Mouse (Mus musculus) olfactory bulb, adult 2 months (tissue): ENCODE data around the gene Nagpa. TPM values are rescaled to one million over a fixed set of nuclear protein-coding genes. Genes with fewer than 3 reads are reported as not detected.

Experiments used
- H3K27ac ChIP-seq: fragments of 200-500 bp; 2 replicates; pipeline ENCODE4 v1.5.1; 2012; ENCODE audit warnings: low read depth, low read length; ENCODE audit not compliant: insufficient read depth
- H3K4me1 ChIP-seq: fragments of 200-500 bp; 2 replicates; pipeline ENCODE4 v1.6.1; 2012; ENCODE audit warnings: low read length; ENCODE audit not compliant: control insufficient read depth, insufficient read depth
- H3K4me3 ChIP-seq: fragments of 200-500 bp; 2 replicates; pipeline ENCODE4 v1.5.1; 2012; ENCODE audit warnings: mild to moderate bottlenecking, low read depth, low read length, moderate library complexity; ENCODE audit not compliant: insufficient read depth
- CTCF ChIP-seq: fragments of 200-500 bp; IDR thresholded peaks from 2 replicates; pipeline ENCODE4 v1.5.1; 2012; ENCODE audit warnings: low read depth, mild to moderate bottlenecking, low read length, moderate library complexity; ENCODE audit not compliant: insufficient read depth
- POLR2A ChIP-seq: fragments of 200-500 bp; IDR thresholded peaks from 2 replicates; pipeline ENCODE4 v1.6.1; 2012; ENCODE audit warnings: mild to moderate bottlenecking, low read depth, low read length, moderate library complexity; ENCODE audit not compliant: insufficient read depth
- WGBS: fragments of 180-500 bp; shearing (Covaris S2); methylation state at CpG from one replicate; pipeline ENCODE4 v1.1.7; 2018; 5-methylcytosine and 5-hydroxymethylcytosine counted together
- polyA plus RNA-seq: library from polyadenylated mRNA; stranded (reverse); fragments of >200 nt; gene quantifications from 2 replicates; pipeline ENCODE4 v1.2.4, GENCODE M21; 2012; ENCODE audit warnings: low replicate concordance; ENCODE audit not compliant: missing spikeins, insufficient read depth, insufficient read length

Gene Nagpa
- polyA plus RNA-seq, 1 experiment = not detected

DNA sequence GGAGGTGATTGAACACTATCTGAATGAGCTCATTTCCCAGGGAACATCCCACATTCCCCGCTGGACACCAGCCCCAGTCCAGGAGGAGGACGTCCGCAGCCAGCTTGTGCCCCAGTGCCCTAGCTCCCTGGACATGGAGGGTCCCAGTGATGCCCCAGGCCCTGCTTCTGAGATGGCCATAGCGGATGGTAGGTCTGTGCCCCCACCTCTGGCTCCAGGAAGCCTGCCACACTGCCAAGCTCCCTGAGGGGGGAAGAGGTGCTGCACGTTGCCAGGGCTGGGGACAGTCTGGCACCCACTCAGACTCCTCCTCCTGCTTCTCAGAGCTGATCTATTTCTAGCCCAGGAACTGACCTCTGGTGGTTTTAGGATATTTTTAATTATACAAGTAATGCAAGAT is 35.0 kb downstream of the Nagpa start:
- TF ChIP-seq POLR2A (no peak), CTCF (no peak)
- H3K4me1 ChIP-seq = peaks cover 4% of the 10 kb centered on the region
- WGBS = 77% methylated on average over 5 of the region's 5 CpGs

DNA sequence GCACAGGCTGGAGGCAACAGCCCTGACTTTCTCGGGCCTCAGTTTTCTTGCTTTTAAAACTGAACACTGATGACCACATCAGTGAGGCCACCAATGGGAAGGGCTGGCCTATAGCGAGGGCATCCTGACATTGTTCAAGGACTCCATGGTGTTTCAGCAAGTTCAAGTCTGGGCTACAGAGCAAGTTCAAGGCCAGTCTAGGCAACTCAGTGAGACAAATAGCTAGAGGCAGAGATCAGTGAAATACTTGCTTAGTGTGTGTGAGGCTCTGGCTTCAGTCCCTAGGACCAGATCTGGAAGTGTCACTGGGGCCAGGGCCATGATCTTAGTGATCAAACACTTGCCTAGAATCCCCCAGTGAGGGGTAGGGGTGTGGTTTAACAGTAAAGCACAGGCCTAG is 35.8 kb downstream of the Nagpa start:
- WGBS = 94% methylated on average over 2 of the region's 2 CpGs
- Histone ChIP-seq H3K27ac (no peak overlapping the region), H3K4me3 (no peak overlapping the region), H3K4me1 (peaks cover 4% of the 10 kb centered on the region)
- TF ChIP-seq CTCF (no peak), POLR2A (no peak)

More for the DNA sequence above, 35.0 kb downstream of the Nagpa start:
- Histone ChIP-seq H3K27ac (no peak overlapping the region), H3K4me3 (no peak overlapping the region)

DNA sequence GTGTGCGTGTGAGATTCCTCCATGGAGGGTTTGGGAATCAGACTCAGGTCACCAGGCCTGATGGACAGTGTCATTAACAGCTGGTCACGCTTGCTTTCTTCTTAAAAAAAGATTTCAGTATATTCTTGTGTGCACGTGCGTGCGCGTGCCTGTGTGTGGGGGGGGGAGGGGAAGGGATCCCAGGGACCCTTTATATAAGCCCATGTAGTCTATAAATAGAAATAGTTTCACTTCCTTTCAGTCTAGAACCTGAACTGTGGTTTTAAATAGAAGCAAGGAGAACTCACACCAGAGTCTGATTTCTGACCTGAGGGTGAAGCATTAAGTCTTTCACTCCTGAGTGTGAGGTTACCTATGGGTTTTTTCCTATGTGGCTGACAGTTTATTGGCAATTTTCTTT is 39.5 kb downstream of the Nagpa start:
- 76% methylated on average over 6 of the region's 6 CpGs for WGBS
- peaks cover under 1% of the 10 kb centered on the region; the same call in 1 of the 2 replicates for H3K4me1 ChIP-seq
- H3K4me3 ChIP-seq = no peak overlapping the region
- TF ChIP-seq CTCF (no peak), POLR2A (no peak)
- no peak overlapping the region for H3K27ac ChIP-seq

DNA sequence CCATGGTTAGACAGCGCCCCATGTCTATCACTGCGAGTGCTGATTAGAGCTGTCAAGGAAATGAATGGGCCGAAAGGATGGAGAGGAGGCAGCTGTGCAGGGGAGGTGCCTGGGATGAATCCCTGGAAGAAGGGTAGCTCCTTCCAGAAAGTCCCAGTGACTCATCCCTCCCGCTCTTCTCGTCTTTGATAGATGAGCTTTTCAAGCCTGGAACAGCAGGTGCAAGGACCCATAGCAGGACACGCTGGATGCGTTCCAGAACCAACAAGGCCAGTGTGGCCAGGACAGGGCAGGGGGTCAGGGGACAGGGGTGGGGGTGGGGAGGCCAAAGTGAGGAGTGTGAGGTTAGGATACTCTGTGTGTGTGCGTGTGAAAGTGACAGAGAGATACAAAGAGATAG is 44.6 kb downstream of the Nagpa start:
- H3K4me3 ChIP-seq = no peak overlapping the region
- WGBS = 49% methylated on average over 8 of the region's 8 CpGs
- no peak for TF ChIP-seq POLR2A
- no peak for TF ChIP-seq CTCF
- H3K4me1 ChIP-seq = peaks cover 6% of the 10 kb centered on the region
- H3K27ac ChIP-seq = no peak overlapping the region

DNA sequence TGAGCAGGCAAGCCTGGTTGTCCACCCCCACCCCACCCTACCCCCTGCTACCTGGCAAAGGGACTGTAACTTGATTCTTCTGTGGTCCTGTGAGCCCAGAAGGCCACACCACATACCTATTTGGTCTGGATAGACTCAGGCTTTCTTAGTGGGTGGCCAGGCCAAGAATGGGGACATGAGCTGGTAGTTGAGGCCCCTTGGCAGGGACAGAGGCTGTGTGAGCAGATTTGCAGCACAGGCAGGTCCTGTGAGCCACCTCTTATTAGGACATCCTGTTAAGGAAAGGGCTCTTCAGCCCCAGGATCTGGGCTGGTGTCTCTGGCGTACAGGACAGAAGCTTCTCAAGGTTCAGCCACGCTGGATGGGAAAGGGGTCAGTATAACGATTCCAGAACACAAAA is 46.7 kb downstream of the Nagpa start:
- TF ChIP-seq CTCF = no peak
- no peak for TF ChIP-seq POLR2A
- WGBS = 71% methylated on average over 3 of the region's 3 CpGs
- Histone ChIP-seq H3K4me3 (no peak overlapping the region), H3K4me1 (peaks cover 6% of the 10 kb centered on the region), H3K27ac (no peak overlapping the region)

DNA sequence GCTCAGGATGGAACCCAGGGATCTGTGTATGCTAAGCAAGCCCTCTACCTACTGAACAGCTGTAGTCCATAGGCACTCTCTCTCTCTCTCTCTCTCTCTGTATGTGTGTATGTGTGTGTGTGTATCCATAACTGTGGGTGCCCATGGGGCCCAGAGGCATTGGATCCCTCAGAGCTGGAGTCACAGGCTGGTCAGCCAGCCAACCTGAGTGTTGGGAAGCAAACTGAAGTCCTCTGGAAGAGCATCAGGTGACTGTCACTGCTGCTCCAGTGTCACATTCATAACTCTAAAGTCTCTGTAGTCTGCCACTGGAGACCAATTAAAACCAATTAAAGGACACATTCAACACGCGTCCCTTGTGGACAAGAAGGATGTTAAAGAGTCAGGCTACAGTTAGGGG is 47.3 kb downstream of the Nagpa start:
- H3K4me3 ChIP-seq = no peak overlapping the region
- WGBS = 79% methylated on average over 2 of the region's 2 CpGs

GRCm38 (mm10) chr16:5155014-5155413 is 48.8 kb downstream of the Nagpa start:
- Histone ChIP-seq H3K4me3 (no peak overlapping the region), H3K4me1 (peaks cover 6% of the 10 kb centered on the region), H3K27ac (no peak overlapping the region)
- WGBS = 64% methylated on average over 3 of the region's 3 CpGs
- TF ChIP-seq POLR2A (no peak), CTCF (no peak)

More for the DNA sequence above, 47.3 kb downstream of the Nagpa start:
- Histone ChIP-seq H3K27ac (no peak overlapping the region), H3K4me1 (peaks cover 6% of the 10 kb centered on the region)
- TF ChIP-seq POLR2A (no peak), CTCF (no peak)

GRCm38 (mm10) chr16:5153299-5154026 is 50.3 kb downstream of the Nagpa start:
- Histone ChIP-seq H3K4me3 (no peak overlapping the region), H3K4me1 (no peaks in the 10 kb centered on the region), H3K27ac (no peak overlapping the region)
- WGBS = 34% methylated on average over 6 of the region's 6 CpGs
- TF ChIP-seq CTCF (no peak), POLR2A (no peak)

DNA sequence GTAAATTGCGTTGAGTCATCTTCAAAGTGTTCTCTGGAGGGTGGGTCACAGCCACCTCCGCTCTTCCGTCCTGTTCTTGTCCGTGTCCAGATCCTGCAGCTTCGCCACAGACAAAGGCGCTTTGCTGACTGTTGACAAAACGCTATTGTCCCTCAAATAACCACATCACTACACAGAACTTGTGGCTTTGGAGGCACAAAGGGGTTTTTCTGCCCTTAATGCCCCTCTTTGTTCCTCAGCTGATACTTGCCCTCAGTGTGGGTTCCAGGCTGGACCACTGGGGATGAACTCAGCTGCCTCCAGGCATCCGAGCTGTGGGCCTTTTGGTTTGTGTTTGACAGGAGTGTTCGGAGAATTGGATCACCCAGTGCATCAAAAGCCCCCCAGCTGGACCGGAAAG is 53.3 kb downstream of the Nagpa start:
- Histone ChIP-seq H3K4me3 (no peak overlapping the region), H3K27ac (no peak overlapping the region), H3K4me1 (peaks cover 13% of the 10 kb centered on the region)
- WGBS = 75% methylated on average over 10 of the region's 10 CpGs
- TF ChIP-seq CTCF = no peak
- no peak for TF ChIP-seq POLR2A
